Mouse (Mus musculus): ENCODE data around the gene Mbtps1.

Gene Mbtps1
- long read RNA-seq, experiment 1, full-length matches to known transcripts: 8 of 24 reads
- long read RNA-seq, experiment 1, partial matches to known transcripts: 11 of 24 reads
- long read RNA-seq, experiment 1, other reads (novel, unspliced or antisense): 5 of 24 reads
- long read RNA-seq, experiment 2, full-length matches to known transcripts: 4 of 16 reads
- long read RNA-seq, experiment 2, partial matches to known transcripts: 9 of 16 reads
- long read RNA-seq, experiment 2, other reads (novel, unspliced or antisense): 3 of 16 reads

DNA sequence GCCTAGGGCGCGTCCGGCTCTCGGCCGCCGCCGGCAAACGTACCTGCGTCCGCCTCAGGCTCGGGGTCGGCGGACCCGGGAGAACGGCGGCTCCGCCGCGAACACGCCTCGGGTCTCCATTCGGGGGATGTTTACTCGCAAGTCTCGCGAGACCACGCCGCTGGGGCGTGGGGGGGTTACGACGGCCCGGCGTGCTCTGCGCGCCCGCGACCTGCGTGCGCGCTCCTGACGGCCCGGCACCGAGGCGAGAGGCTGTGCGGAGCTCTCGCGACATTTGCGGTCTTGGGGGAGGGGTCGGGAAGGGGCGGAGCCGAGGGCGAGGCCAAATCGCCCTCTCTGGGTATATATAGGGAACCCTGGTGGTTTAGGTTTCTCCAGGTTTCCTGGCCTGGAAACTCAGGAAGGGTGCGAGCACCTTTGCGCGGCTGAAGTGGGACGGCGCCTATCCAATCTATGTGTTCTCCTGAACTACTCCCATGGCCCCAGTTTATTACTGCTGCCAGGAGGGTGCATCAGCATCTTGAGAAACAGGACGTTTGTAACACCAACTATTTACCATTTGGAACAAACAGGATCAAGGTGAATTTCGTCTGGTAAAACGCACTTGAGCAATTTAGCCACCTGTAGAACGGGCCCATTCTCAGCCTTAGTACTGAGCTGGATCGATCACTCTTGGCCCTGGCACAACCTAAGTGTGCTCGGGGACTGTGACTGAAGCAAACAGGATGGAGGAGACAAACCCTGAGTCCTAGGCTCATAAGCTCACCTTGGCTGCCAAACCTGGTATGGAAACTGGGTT is at the start of gene Mbtps1:
Mbtps1 (minus strand) TSS at position 133 of the 799 bp plus-strand sequence.
- intact Hi-C loops (cut with DNase I): no loop called here

DNA sequence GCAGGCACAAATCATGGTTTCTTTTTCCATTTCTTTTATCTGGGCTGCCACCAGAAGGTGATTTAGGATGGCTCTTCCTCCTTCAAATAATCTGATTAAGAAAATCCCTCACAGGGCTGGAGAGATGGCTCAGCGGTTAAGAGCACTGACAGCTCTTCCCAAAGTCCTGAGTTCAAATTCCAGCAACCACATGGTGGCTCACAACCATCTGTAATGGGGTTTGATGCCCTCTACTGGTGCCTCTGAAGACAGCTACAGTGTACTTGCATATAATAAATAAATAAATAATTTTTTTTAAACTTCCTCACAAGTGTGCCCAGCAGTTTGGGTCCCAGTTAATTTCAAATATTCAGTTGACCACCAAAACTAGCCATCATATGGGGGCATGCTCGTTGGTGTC is 47.7 kb upstream of the Mbtps1 start:
- intact Hi-C loops (cut with DNase I): loop anchor here (10.0 kb wide), 1 partner anchor 191 kb away; no protein-coding TSS in a partner anchor

DNA sequence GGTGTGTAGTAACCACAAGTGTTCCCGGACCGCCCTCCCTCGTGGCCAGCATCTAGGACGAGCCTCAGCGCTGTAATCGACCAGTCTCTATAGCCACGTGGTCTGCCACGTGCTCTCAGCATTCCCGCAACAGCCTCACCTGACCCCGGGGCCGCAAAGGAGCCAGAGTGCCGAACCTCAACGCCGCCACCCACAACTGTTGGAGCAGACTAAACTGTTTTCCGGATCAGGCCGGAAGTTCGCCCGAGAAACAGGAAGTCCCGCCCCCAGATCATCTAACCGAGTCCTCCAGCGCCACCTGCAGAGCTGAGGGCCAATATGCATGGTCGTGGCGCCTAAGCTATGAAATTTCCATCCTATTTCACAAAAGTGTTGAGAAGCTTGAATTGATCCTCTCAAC is 46.5 kb upstream of the Mbtps1 start, which contains the start of gene Taf1c:
Taf1c (minus strand) TSS at position 227 of the 400 bp plus-strand sequence.
- intact Hi-C loops (cut with DNase I): loop anchor here (5.0 to 10.0 kb wide), 2 partner anchors 158 to 190 kb away; partner anchors contain the start of gene Necab2

DNA sequence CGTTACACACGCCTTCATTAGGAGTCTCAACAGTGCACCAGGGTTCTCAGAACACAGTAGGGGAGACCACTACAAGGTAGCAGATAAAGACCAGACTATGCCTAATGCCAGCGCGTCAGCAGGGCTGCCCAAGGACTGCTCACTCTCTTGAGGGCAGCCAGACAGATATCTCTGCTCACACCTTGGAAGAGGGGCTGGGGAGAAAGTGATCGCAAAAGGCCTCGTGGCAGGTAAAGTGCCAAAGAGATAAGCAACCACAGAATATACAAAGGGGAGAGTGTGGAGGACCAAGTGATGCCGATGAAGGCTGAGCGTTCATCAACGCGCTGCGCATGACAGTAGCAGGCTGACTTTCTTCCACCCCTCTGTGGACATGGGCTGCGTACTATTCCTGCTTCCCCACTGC is 45.9 kb upstream of the Mbtps1 start:
- intact Hi-C loops (cut with DNase I): loop anchor here (5.0 to 10.0 kb wide), 2 partner anchors 157 to 190 kb away; partner anchors contain the start of gene Necab2

- intact Hi-C loops (cut with DNase I): loop anchor here (5.0 to 10.0 kb wide), 2 partner anchors 156 to 189 kb away; partner anchors contain the start of gene Necab2
Measured at GRCm38 (mm10) chr8:119603771-119604170, 45.2 kb upstream of the Mbtps1 start.

GRCm38 (mm10) chr8:119591456-119591855 is 32.9 kb upstream of the Mbtps1 start:
- intact Hi-C loops (cut with DNase I): no loop called here

- intact Hi-C loops (cut with DNase I): no loop called here
Measured at GRCm38 (mm10) chr8:119590348-119590747, 31.8 kb upstream of the Mbtps1 start.

GRCm38 (mm10) chr8:119588844-119589243 is 30.3 kb upstream of the Mbtps1 start:
- intact Hi-C loops (cut with DNase I): loop anchor here (5.0 kb wide), 1 partner anchor 88 kb away; no protein-coding TSS in a partner anchor

- intact Hi-C loops (cut with DNase I): loop anchor here (5.0 kb wide), 1 partner anchor 89 kb away; no protein-coding TSS in a partner anchor
Measured at GRCm38 (mm10) chr8:119588321-119588720, 29.8 kb upstream of the Mbtps1 start.

DNA sequence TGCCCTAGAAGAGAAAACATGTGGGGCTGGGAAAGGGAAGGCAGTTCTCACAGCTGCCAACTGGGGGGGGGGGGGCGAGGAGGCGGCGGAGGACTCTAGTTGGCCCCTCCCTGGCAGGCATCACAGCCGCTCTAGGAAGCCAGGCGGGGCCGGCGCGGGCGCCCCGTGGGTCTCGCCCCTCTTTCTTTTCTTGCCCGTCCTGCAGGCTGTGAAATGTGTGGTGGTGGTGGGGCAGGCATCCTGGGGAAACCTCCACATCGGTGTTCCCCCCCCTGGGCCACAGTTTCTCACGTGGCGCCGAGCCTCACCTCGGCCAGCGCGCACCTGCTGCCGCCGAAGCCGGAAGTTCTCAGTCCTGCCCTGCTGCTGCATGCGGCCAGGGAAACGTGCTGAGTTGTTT is 27.4 kb upstream of the Mbtps1 start:
- intact Hi-C loops (cut with DNase I): loop anchor here (5.0 kb wide), 1 partner anchor 91 kb away; no protein-coding TSS in a partner anchor

DNA sequence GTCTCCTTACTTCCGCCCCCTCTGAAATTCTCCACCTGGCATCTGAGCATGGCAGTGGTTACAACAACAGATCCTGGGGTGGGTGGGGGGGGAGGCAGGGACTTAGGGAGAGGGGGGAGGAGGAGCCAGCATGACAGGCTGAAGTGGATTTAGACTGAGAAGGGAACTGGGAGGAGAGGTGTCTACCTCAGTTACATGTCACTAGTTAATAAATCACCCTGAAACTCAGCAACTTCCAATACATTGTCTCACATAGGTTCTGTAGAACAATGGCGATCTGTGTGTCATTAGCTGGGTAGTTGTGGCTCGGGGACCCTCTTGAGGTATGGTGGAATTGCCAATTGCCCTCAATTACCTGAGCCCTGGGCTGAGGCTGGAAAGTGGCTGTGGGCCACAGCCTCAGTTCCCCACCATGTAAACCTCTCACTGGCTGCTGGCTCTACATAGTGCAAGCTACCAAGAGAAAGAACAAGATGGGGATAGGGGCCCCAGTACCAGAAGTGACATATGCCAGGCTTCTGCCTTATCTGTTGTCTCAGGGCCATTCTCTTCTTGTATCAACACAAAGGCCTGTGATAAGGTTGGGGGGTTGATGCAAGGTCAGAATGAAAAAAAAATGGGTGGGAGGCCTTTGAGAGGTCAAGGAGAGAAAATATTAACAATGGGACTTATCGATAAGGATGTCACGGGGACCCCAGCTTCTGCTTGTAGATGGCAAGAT is 22.1 kb upstream of the Mbtps1 start:
- intact Hi-C loops (cut with DNase I): no loop called here

DNA sequence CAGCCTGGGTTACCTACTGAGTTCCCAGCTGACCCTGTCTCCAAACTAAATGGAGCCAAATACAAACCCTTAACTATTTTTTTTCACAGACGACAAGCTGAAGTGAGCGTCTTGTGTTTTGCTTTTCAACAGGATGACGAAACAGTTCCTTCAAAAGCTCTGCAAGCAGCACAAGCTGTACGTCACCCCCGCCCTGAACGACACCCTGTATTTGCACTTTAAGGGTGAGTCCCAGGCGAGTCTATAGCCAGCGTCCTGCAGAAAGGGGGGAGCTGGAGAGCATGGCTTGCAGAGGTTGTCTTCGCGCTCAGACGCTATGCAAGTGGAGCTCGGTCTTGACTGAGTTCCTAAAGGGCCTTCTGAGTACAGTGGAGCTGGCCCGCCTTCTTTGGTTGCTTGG is 20.6 kb upstream of the Mbtps1 start:
- intact Hi-C loops (cut with DNase I): no loop called here

DNA sequence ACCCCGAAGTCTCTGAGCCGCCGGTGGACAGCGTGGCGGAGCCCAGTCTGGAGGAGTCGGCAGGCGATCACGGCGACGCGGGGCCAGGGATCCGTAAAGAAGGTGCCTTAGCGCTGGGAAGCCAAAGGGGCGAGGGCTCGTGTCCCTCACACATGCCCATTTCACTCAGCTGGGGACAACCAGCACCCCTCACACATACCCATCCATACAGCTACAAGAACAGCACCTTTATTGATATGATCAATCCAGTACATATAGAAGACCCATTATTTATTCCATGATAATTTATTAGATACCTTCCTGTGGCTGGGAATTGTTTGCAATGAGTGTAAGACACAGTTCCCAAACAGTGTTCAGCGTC is 16.8 kb upstream of the Mbtps1 start:
- intact Hi-C loops (cut with DNase I): no loop called here

DNA sequence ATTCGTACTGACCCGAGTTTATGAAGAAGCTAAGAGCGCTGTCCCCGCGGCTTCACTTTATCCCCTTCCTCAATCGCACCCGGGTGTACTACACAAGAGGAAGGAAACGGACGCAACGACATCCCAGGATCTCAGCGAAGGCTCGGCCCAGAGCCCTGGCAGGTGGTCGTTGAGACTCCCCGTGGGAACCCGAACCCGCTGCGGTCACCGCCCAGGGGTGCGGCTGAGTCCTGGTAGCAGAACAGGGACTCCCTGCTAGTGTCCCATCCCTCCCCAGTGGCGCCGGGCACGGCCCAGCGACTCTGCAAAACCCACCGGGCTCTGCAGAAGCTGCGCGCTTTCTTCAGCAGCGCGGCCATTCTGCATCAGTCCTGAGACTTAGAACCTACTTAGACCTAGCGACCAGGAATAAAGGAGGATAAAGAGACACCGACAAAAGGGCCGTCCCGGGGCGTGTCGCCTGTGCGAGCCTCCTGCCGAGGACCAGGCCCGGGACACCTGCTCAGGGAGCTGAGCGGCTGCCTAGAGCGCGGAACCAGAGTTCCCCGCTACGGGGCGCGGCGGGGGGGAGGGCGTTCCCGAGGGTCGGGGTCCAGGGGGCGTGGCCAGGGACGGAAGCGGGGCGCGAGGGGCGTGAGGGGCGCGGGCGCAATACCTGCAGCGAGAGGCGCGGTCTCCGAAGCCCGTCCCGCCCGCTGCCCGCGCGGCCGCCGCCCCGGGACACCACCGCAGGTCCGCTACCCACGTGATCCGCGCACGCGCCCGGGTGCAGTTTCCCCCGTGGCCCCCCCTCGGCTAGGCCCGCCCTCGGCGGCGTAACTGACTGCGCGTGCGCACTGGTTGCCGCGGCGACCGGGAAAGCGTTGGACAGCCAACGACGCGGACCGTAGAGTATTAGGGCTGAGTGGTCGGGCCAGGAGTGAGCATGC is 16.2 kb upstream of the Mbtps1 start, which contains the start of the genes Hsdl1 and Dnaaf1:
Hsdl1 (minus strand) TSS at position 747 of the 929 bp plus-strand sequence.
Dnaaf1 (plus strand) TSS at position 799 of the 929 bp plus-strand sequence.
- intact Hi-C loops (cut with DNase I): no loop called here

DNA sequence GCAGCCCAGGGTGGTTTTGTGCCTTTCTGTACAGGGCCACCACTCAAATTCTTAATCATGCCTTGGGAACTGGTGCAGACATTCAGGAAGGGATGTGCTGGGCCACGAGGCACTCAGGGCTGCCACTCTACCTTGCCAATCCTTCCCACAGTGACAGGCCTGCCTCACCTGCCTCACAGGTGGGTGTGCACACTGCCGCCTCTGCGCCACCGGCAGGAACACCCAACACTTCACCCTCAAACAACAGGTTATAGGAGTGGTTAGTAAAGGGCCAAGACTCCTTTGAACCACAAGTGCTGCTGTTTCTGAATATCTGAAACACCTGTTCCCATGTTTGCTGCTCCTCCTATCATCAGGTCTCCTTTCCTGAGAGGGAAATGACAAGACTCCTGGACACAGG is 13.9 kb upstream of the Mbtps1 start:
- intact Hi-C loops (cut with DNase I): no loop called here

GRCm38 (mm10) chr8:119571135-119571534 is 12.6 kb upstream of the Mbtps1 start:
- intact Hi-C loops (cut with DNase I): no loop called here

DNA sequence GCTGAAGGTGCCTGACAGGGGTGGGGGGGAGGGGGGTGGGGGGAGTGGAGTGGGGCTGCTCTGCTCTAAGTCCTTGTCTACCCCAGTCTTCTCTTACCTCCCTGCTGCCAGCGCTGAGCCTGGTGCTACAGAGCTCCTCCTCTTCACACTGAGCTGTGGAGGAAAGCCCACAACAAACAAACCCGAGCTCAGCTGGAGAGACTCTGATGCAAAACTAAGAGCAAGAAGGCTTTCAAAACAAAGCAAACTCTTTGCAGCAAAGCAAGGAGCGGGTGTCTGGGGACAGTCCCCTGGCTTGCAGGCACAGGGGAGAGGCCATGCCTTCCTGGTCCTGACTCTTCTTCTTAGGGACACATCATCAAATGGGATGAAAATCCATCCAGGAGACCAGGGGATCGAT is 11.3 kb upstream of the Mbtps1 start:
- intact Hi-C loops (cut with DNase I): no loop called here

- intact Hi-C loops (cut with DNase I): no loop called here
Measured at GRCm38 (mm10) chr8:119568951-119569350, 10.4 kb upstream of the Mbtps1 start.

GRCm38 (mm10) chr8:119568251-119568650 is 9.7 kb upstream of the Mbtps1 start:
- intact Hi-C loops (cut with DNase I): no loop called here

GRCm38 (mm10) chr8:119566367-119566766 is 7.8 kb upstream of the Mbtps1 start:
- intact Hi-C loops (cut with DNase I): no loop called here

All from adrenal gland (tissue).